Mouse (Mus musculus): ENCODE data around the gene Nceh1. TPM values are rescaled to one million over a fixed set of nuclear protein-coding genes. Genes with fewer than 3 reads are reported as not detected.
"Not testable (repeated sequence)": the region's sequence is repeated elsewhere in the genome, so short reads cannot be mapped to it uniquely, and the experiment has no call there.

Gene Nceh1
- total RNA-seq, 2 experiments from 2014 or later: 227 to 231 TPM

- peak; percentile 38 to 46 for DNase-seq
Observed at GRCm38 (mm10) chr3:27283071-27283713, 100.4 kb downstream of the Nceh1 start.

DNA sequence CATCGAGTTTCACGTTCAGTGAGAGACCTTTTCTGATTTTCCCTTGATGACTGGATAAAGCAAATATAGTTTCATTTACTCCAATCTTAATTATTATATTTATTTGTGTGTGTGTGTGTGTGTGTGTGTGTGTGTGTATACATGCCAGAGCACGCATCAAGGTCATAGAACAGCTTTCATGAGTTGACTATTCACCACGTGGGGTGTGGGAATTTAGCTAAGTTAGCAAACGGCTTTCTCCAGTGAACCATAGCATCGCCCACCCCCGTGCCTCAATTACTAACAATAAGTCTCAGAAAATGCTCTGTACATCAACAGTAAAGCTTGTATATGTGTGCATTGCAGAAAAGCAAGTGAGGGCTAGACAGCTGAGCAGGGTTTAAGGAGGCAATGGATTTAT is 101.0 kb downstream of the Nceh1 start:
- DNase-seq: no peak

DNA sequence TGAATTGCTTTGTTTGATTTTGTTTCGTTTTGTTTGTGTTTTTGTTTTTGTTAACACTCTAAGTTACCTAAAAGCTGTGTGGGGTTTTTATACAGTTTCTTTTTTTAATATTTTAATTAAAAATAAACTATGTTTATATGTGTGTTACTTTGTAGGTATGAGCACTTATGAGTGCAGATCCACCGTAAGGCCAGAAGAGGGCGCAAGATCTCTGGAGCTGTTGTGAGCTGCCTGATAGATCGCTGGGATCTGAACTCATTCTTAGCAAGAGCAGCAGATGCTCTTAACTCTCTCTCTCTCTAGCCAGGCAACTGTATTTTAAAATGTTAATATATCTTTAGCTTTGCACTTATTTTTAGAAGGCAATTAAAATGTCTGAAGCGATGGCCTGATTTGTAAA is 101.5 kb downstream of the Nceh1 start:
- DNase-seq: no peak

- DNase-seq: peak in 1 of 2 experiments; percentile 51
Observed at GRCm38 (mm10) chr3:27285072-27285471, 102.3 kb downstream of the Nceh1 start.

- no peak for DNase-seq
Observed at GRCm38 (mm10) chr3:27288301-27288700, 105.5 kb downstream of the Nceh1 start.

GRCm38 (mm10) chr3:27288909-27289308 is 106.1 kb downstream of the Nceh1 start:
- peak; percentile 46 to 67 for DNase-seq

DNA sequence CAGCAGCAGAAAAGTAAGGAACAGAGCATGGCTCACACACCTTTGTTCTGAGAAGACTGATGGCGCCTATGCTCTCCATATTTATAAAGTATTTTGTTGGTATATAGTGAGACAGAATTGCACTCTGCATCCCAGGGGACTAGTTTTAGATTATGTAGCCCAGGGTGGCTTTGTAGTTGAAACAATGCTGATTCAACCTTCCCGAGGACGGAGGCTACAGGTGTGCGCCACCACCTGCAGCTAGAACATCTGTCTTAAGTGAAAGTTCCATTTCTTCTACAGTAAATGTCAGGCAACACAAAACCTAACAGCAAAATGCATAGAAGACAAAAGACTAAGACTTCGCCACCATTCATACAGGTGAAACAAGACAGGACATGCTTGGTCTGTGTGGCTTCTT is 107.5 kb downstream of the Nceh1 start:
- no peak for DNase-seq

GRCm38 (mm10) chr3:27290945-27291344 is 108.2 kb downstream of the Nceh1 start:
- peak in 1 of 2 experiments; percentile 32 for DNase-seq

DNA sequence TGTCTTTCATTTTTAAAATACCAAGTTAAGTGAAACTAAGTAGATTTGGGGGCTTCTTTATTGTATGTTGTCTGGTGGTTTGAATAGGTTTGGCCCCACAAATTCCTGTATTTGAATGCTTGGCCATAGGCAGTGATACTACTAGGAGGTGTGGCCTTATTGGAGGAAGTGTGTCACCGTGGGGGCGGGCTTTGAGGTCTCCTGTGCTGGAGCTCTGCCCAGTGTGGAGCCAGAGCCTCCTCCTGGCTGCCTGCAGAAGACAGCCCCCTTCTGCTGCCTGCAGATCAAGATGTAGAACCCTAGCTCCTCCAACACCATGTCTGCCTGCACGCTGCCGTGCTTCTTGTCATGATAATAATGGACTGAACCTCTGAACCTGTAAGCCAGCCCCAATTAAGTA is 108.6 kb downstream of the Nceh1 start:
- not testable (repeated sequence) for DNase-seq

DNA sequence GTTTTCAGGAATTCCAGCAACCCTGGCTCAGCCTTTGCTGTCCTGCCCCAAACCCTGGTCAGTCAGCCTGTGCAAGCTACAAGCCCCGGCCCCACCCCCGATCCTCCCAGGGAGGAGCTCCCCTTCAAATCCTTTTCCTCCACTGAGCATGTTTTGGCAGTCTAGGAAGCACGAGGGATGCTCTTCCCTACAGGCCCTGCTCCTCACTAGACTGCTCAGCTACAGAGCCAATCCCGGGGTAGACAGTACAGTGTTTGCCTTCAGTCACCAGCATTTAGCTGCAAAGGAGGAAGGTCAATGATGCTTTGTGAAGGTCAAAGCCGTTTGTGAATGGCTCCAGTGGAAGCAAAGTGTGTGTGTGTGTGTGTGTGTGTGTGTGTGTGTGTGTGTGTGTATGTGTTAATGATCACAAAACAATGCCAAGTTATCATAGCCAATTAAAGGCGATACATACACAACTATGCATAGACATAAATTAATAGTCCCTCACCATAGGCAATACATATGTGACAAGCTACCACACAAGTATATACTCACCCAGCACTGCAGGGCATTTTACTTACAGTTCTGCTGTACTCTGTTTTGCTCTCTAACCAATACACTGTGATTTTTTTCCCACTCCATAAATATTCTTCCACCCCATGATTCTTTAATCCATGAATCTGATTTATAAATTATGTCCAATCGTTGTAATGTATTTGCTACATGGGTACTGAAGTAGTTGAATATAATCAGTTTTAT is 111.0 kb downstream of the Nceh1 start:
- DNase-seq: no peak

DNA sequence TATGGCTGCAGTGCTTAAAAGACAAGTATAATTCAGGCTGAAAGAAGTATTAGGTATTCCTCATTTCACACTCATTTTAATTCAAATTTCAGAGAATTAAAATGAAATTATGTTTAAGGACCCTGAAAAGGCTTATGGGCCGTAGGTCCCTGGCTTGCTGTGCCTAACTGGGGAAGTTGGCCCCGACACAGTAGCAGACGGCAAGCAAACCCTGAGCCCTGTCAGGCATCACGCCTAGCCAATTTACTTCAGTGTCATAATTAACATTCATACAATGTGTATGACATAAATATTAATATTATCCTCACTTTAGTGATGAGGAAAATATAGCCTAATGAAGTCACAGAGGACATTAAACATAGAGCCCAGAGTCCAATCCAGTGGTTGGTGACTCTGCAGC is 117.7 kb downstream of the Nceh1 start:
- no peak for DNase-seq

DNA sequence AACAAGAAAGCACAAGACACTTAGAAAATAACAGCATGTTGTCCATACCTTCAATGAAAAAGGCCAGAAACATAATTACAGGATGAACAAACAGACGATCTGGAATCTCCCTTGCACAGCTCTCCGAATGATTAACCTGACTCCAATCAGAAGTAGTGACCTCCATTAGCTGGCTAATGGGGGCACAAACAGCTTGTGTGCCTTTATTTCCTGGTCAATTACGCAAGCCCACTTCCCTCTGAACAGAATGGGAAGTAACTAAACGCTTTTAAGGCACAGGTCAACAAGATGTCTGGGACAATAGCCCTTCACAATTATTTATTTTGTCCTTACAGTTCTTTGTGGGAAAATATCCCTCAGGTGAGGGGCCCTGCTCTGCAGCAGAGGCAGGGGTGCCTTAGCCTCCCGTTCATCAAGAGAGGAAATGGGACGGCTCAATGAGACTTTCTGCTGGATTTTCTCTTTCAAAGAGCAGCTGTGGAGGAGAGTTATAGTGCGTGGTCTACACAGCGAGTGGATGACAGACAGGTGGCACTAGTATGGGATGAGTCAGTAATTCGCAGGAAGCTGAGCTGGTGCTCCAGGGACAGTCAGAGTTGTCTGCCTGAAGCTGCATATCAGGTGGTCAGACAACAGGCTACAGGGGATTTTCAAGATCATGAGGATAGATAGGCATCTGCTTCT is 119.7 kb downstream of the Nceh1 start:
- no peak for DNase-seq

GRCm38 (mm10) chr3:27306815-27307214 is 124.0 kb downstream of the Nceh1 start:
- no peak for DNase-seq

DNA sequence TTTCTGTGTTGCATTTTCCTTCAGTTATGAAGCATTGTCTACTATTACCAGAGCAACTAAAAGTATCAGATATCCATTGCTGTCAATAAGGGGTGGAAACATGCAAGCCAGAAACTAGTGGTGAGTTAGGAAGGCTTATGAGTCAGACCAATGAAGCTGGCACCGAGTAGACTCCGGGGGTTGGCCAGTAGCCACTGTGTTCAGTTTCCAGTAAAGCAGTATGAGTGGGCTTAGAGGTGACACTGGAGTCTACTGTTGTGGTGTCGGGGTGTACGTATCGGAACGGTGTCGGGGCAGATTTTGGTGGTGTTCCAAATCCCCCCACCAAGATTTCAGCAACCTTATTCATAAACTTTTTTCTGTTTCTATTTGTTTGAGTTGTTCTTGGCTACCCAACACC is 128.2 kb downstream of the Nceh1 start:
- no peak for DNase-seq

DNA sequence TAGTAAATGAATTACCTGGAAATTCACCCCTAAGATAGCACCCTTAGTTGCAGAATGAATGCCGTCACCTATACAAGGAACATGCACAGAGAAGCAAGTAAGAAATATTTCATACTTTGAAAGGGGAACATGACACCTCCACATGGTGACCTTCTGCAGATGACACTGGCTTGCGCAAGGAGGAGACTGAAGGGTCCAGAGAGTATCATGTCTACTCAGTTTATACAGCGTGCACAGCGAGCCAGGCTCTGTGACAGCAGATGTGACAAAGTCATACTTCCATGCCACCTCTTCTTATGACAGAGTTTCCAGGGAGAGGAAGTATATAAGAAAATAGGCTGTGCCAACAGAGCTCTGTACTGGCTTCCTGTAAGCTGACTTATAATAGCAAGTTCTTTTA is 128.7 kb downstream of the Nceh1 start:
- no peak for DNase-seq

GRCm38 (mm10) chr3:27314506-27315164 is 131.9 kb downstream of the Nceh1 start:
- no peak for DNase-seq

- DNase-seq: peak; percentile 70 to 79
Observed at GRCm38 (mm10) chr3:27316559-27317287, 134.0 kb downstream of the Nceh1 start, which contains the start of gene Tnfsf10. Tnfsf10 (plus strand) TSS chr3:27317028.

DNA sequence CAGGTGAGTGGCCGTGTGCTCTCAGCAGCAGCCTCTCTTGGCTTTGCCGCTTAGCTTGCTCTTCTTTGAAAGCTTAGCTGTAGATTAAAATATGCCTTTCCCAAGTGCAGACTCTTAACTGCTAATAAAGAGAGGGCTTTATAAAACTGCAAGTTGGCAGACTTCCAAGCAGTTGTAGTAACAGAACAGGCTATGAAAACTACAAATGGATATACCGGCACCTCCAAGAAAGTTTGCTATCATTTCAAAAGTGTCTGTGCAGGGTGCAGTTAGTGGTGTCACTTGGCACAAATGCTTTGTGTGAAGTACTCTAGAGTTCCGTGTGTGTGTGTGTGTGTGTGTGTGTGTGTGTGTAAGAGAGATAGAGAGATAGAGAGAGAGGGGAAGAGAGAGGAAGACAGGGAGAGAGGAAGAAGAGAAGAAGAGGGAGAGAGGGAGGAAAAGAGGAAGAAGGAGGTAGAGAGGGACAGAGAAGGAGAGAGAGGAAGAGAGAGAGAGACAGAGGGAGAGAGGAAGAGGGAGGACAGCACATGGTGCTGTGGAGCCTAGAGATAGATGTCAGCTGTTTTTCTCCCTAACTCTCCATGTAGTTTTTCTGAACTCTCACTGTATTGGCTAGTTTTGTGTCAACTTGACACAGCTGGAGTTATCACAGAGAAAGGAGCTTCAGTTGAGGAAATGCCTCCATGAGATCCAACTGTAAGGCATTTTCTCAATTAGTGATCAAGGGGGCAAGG is 134.7 kb downstream of the Nceh1 start:
- DNase-seq: no peak

DNA sequence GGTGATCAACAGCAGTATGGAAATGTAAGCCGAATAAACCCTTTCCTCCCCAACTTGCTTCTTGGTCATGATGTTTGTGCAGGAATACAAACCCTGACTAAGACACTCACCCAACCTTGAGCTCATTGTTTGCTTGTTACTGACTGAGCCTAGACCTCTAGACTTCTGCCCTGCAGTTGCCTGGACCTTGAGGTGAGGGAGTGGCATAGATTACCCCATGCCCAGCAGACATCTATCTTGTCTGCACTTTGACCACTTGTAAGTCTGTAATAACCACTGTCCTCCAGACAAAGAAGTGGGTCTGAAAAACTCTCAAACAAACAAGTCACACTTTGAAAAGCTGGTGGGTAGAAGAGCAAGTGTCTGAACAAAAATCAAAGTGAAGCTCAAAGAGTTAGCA is 136.9 kb downstream of the Nceh1 start:
- no peak for DNase-seq

- peak; percentile 55 to 67 for DNase-seq
Observed at GRCm38 (mm10) chr3:27320613-27321495, 138.1 kb downstream of the Nceh1 start.

Data from heart, adult 18-20 months (tissue).